22 mouse cellular contexts compared by ENCODE assay signal in genomic region chr3:38135808-38136214, GRCm38 (mm10).
DNase-seq lines count a peak whose midpoint lies in the region; ATAC-seq and TF ChIP-seq lines count a peak whose summit lies in the region.
"Had no signal": no experiment of that assay in that cellular context is flagged by ENCODE, and none has a peak within 500 bp of the region (broad histone marks: within the 10 kb centered on the region; RNA-seq: fewer than 3 reads in every experiment).

No protein-coding gene starts in this region.

- ATAC-seq in forebrain, postnatal 0 days, result peak; percentile 53
- no peak for ATAC-seq in forebrain, embryonic 16.5 days
- ATAC-seq in kidney, embryonic 14.5 days (ENCODE audit: low FRiP score, low TSS enrichment), result no peak
- peak; percentile 62; the same call in 1 of the 2 replicates for ATAC-seq in midbrain, postnatal 0 days (ENCODE audit: low FRiP score)
- ATAC-seq in midbrain, embryonic 11.5 days (ENCODE audit: low FRiP score), result no peak
- ATAC-seq: intestine, postnatal 0 days had no signal

- no peaks in the 10 kb centered on the region for H3K4me1 ChIP-seq in forebrain, postnatal 0 days (ENCODE audit: insufficient read depth)
- peaks cover 4% of the 10 kb centered on the region; the same call in 1 of the 2 replicates for H3K4me1 ChIP-seq in forebrain, embryonic 16.5 days (replicated peaks; ENCODE audit: control insufficient read depth, insufficient read depth, low read length)
- peaks cover 4% of the 10 kb centered on the region for H3K4me1 ChIP-seq in kidney, adult 2 months (ENCODE audit: control insufficient read depth, insufficient read depth, low read length)
- H3K4me1 ChIP-seq in kidney, embryonic 14.5 days (ENCODE audit: control insufficient read depth, insufficient read depth, low read length), result peaks cover 13% of the 10 kb centered on the region; the same call in 1 of the 2 replicates
- H3K4me1 ChIP-seq in midbrain, postnatal 0 days (ENCODE audit: insufficient read depth, low read length), result no peaks in the 10 kb centered on the region
- no peaks in the 10 kb centered on the region for H3K4me1 ChIP-seq in midbrain, embryonic 11.5 days (ENCODE audit: control insufficient read depth, insufficient read depth, low read length)
- H3K4me1 ChIP-seq: embryonic facial prominence, embryonic 13.5 days; heart, embryonic 12.5 days; midbrain, embryonic 12.5 days; stomach, embryonic 15.5 days had no signal

- no peak overlapping the region for H3K9ac ChIP-seq in forebrain, postnatal 0 days
- H3K9ac ChIP-seq in forebrain, embryonic 16.5 days (replicated peaks; ENCODE audit: low read depth, low read length), result no peak overlapping the region
- H3K9ac ChIP-seq in kidney, embryonic 14.5 days (ENCODE audit: low read depth, low read length), result no peak overlapping the region
- no peak overlapping the region for H3K9ac ChIP-seq in midbrain, postnatal 0 days (replicated peaks; ENCODE audit: low read length, poor library complexity, severe bottlenecking)
- H3K9ac ChIP-seq in midbrain, embryonic 11.5 days (ENCODE audit: low read length), result no peak overlapping the region
- H3K9ac ChIP-seq: embryonic facial prominence, embryonic 13.5 days; heart, embryonic 12.5 days; limb, embryonic 15.5 days; midbrain, embryonic 12.5 days; stomach, embryonic 15.5 days had no signal

- no peak for DNase-seq in forebrain, postnatal 0 days
- DNase-seq in kidney, adult 2 months, result peak; percentile 51
- DNase-seq in midbrain, postnatal 0 days (ENCODE audit: low spot score), result peak; percentile 70
- DNase-seq in midbrain, embryonic 11.5 days (ENCODE audit: low spot score, missing footprints), result no peak
- DNase-seq in kidney, postnatal 25 days, result peak; percentile 32 to 41
- DNase-seq in adipocyte (ENCODE audit: low spot score), result no peak
- DNase-seq: adrenal gland, postnatal 25 days; cerebellum, adult 8-10 months; heart, postnatal 4 days; lung, postnatal 36 days; right cerebral cortex, adult 18-20 months; spleen, adult 18-20 months; thymus, adult 2 months had no signal

- H3K4me2 ChIP-seq in forebrain, postnatal 0 days (ENCODE audit: low read depth), result no peak overlapping the region
- no peak overlapping the region for H3K4me2 ChIP-seq in forebrain, embryonic 16.5 days (ENCODE audit: low read length)
- H3K4me2 ChIP-seq in kidney, embryonic 14.5 days (replicated peaks; ENCODE audit: low read depth, low read length), result no peak overlapping the region
- H3K4me2 ChIP-seq in midbrain, postnatal 0 days (ENCODE audit: low read depth, low read length, poor library complexity, severe bottlenecking), result no peak overlapping the region
- no peak overlapping the region for H3K4me2 ChIP-seq in midbrain, embryonic 11.5 days
- H3K4me2 ChIP-seq: embryonic facial prominence, embryonic 13.5 days; heart, embryonic 12.5 days; limb, embryonic 15.5 days; midbrain, embryonic 12.5 days; stomach, embryonic 15.5 days had no signal

- H3K4me3 ChIP-seq in forebrain, postnatal 0 days (ENCODE audit: low read depth, low read length), result no peak overlapping the region
- H3K4me3 ChIP-seq in forebrain, embryonic 16.5 days (replicated peaks; ENCODE audit: low read length), result no peak overlapping the region
- no peak overlapping the region for H3K4me3 ChIP-seq in kidney, adult 2 months (ENCODE audit: insufficient read depth, low read depth, low read length)
- H3K4me3 ChIP-seq in kidney, embryonic 14.5 days (ENCODE audit: low read length), result no peak overlapping the region
- no peak overlapping the region for H3K4me3 ChIP-seq in midbrain, postnatal 0 days (ENCODE audit: low read depth, low read length)
- H3K4me3 ChIP-seq in midbrain, embryonic 11.5 days (ENCODE audit: low read depth, low read length), result no peak overlapping the region
- H3K4me3 ChIP-seq: embryonic facial prominence, embryonic 13.5 days; forebrain, embryonic 10.5 days; heart, embryonic 12.5 days; limb, embryonic 15.5 days; midbrain, embryonic 12.5 days; stomach, embryonic 15.5 days had no signal

- no peak for TF ChIP-seq POLR2A in kidney, adult 2 months (IDR thresholded peaks at IDR 0.05; ENCODE audit: low read depth, low read length)

- H3K36me3 ChIP-seq in forebrain, postnatal 0 days (ENCODE audit: insufficient read depth), result no peaks in the 10 kb centered on the region
- no peaks in the 10 kb centered on the region for H3K36me3 ChIP-seq in forebrain, embryonic 16.5 days (ENCODE audit: control insufficient read depth, insufficient read depth)
- H3K36me3 ChIP-seq in kidney, adult 2 months (ENCODE audit: control insufficient read depth, insufficient read depth, low read length), result no peaks in the 10 kb centered on the region
- H3K36me3 ChIP-seq in kidney, embryonic 14.5 days (ENCODE audit: control insufficient read depth, insufficient read depth, low read length), result no peaks in the 10 kb centered on the region
- H3K36me3 ChIP-seq in midbrain, postnatal 0 days (ENCODE audit: insufficient read depth, low read length), result no peaks in the 10 kb centered on the region
- H3K36me3 ChIP-seq in midbrain, embryonic 11.5 days (ENCODE audit: control insufficient read depth, insufficient read depth, low read length), result no peaks in the 10 kb centered on the region
- H3K36me3 ChIP-seq: embryonic facial prominence, embryonic 13.5 days; forebrain, embryonic 10.5 days; heart, embryonic 12.5 days; limb, embryonic 15.5 days; midbrain, embryonic 12.5 days; stomach, embryonic 15.5 days had no signal

- H3K27me3 ChIP-seq in forebrain, postnatal 0 days (ENCODE audit: insufficient read depth, low read length), result no peaks in the 10 kb centered on the region
- H3K27me3 ChIP-seq in forebrain, embryonic 16.5 days (replicated peaks; ENCODE audit: control insufficient read depth, insufficient read depth, low read length), result no peaks in the 10 kb centered on the region
- no peaks in the 10 kb centered on the region for H3K27me3 ChIP-seq in kidney, adult 2 months (replicated peaks; ENCODE audit: control insufficient read depth, insufficient read depth, low read length)
- no peaks in the 10 kb centered on the region for H3K27me3 ChIP-seq in kidney, embryonic 14.5 days (ENCODE audit: control insufficient read depth, insufficient read depth, low read length)
- H3K27me3 ChIP-seq in midbrain, postnatal 0 days (ENCODE audit: insufficient read depth, low read length), result no peaks in the 10 kb centered on the region
- no peaks in the 10 kb centered on the region for H3K27me3 ChIP-seq in midbrain, embryonic 11.5 days (ENCODE audit: control insufficient read depth, insufficient read depth, low read length)
- H3K27me3 ChIP-seq: embryonic facial prominence, embryonic 13.5 days; heart, embryonic 12.5 days; limb, embryonic 15.5 days; midbrain, embryonic 12.5 days; stomach, embryonic 15.5 days had no signal

- no peaks in the 10 kb centered on the region for H3K9me3 ChIP-seq in forebrain, postnatal 0 days (ENCODE audit: low read length)
- H3K9me3 ChIP-seq in forebrain, embryonic 16.5 days (ENCODE audit: control insufficient read depth, low read length), result no peaks in the 10 kb centered on the region
- no peaks in the 10 kb centered on the region for H3K9me3 ChIP-seq in kidney, embryonic 14.5 days (ENCODE audit: control insufficient read depth, low read length)
- H3K9me3 ChIP-seq in midbrain, postnatal 0 days (ENCODE audit: low read length), result no peaks in the 10 kb centered on the region
- no peaks in the 10 kb centered on the region for H3K9me3 ChIP-seq in midbrain, embryonic 11.5 days (ENCODE audit: control insufficient read depth, low read length)
- H3K9me3 ChIP-seq: embryonic facial prominence, embryonic 13.5 days; forebrain, embryonic 10.5 days; heart, embryonic 12.5 days; limb, embryonic 15.5 days; midbrain, embryonic 12.5 days; stomach, embryonic 15.5 days had no signal

- WGBS in forebrain, postnatal 0 days, result 38% methylated on average over 10 of the region's 10 CpGs
- 47% methylated on average over 10 of the region's 10 CpGs for WGBS in forebrain, embryonic 16.5 days
- WGBS in kidney, adult 2 months, result 22% methylated on average over 10 of the region's 10 CpGs
- 67% methylated on average over 10 of the region's 10 CpGs for WGBS in kidney, embryonic 14.5 days
- WGBS in midbrain, postnatal 0 days, result 43% methylated on average over 10 of the region's 10 CpGs
- 71% methylated on average over 10 of the region's 10 CpGs for WGBS in midbrain, embryonic 11.5 days

- H3K27ac ChIP-seq in forebrain, postnatal 0 days (ENCODE audit: low read depth, low read length), result no peak overlapping the region
- H3K27ac ChIP-seq in forebrain, embryonic 16.5 days (ENCODE audit: low read length), result no peak overlapping the region
- H3K27ac ChIP-seq in kidney, adult 2 months (ENCODE audit: insufficient read depth, low read depth, low read length), result peak overlapping the region; percentile 67; the same call in 1 of the 2 replicates
- H3K27ac ChIP-seq in kidney, embryonic 14.5 days (ENCODE audit: low read depth, low read length), result no peak overlapping the region
- no peak overlapping the region for H3K27ac ChIP-seq in midbrain, postnatal 0 days (ENCODE audit: low read depth, low read length)
- H3K27ac ChIP-seq in midbrain, embryonic 11.5 days (ENCODE audit: low read depth, low read length), result no peak overlapping the region
- H3K27ac ChIP-seq: embryonic facial prominence, embryonic 13.5 days; forebrain, embryonic 10.5 days; limb, embryonic 15.5 days; midbrain, embryonic 12.5 days; stomach, embryonic 15.5 days had no signal

- no peak for TF ChIP-seq CTCF in forebrain, postnatal 0 days (IDR thresholded peaks at IDR 0.05; ENCODE audit: low read depth)
- no peak for TF ChIP-seq CTCF in kidney, adult 2 months (conservative IDR thresholded peaks at IDR 0.05; ENCODE audit: insufficient read depth, insufficient read length, low read depth, low read length)
- TF ChIP-seq CTCF in midbrain, postnatal 0 days (IDR thresholded peaks at IDR 0.05), result no peak

Comparison
In these comparisons a context has a peak if more than half of its experiments do, and no peak if none do; other contexts are left out.
1. ATAC-seq: peak in forebrain, postnatal 0 days (single experiment) and midbrain, postnatal 0 days (single experiment); none in forebrain, embryonic 16.5 days (single experiment), kidney, embryonic 14.5 days (single experiment) and midbrain, embryonic 11.5 days (single experiment).
2. DNase-seq: peak in kidney, adult 2 months (single experiment), midbrain, postnatal 0 days (single experiment) and kidney, postnatal 25 days (2 of 2); none in forebrain, postnatal 0 days (single experiment), midbrain, embryonic 11.5 days (single experiment) and adipocyte (single experiment).